Mouse (Mus musculus) adrenal gland, postnatal 14 days (tissue): ENCODE results near the gene Tomm20l. TPM values are rescaled to one million over a fixed set of nuclear protein-coding genes. Genes with fewer than 3 reads are reported as not detected.

Experiments
- DNase-seq: peaks from one replicate; pipeline ENCODE4 v3.0.0; 2021; ENCODE audit warnings: mixed read lengths
- total RNA-seq: library from RNA; stranded (reverse); gene quantifications from 2 replicates; pipeline ENCODE4 v1.2.3, GENCODE M21; 2021

Tomm20l gene
- total RNA-seq, 1 experiment from 2014 or later, result 6.9 TPM

- DNase-seq, result no peak
These were observed 38.9 kb downstream of the Tomm20l start for GRCm38 (mm10) chr12:71150167-71150566.

GRCm38 (mm10) chr12:71154979-71155378 is 43.8 kb downstream of the Tomm20l start:
- no peak for DNase-seq

- no peak for DNase-seq
These were observed 46.7 kb downstream of the Tomm20l start for GRCm38 (mm10) chr12:71157974-71158373.

DNA sequence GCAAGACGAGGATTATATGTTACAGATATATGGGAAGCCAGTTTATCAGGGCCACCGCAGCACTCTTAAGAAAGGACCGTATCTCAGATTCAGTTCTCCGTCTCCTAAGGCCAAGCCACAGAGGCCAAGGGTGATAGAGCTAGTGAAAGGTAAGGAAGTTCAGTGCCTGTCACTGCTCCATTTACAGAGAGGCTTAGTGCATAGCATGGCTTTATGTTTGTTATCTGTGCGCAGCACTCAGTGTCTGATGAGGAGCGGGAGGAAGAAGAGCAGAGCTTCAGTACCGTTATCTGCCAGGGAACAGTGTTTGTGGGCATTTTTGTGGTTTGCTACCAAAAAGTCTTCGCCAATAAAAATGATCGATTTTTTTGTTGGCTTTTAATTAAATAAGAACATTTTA is 53.2 kb downstream of the Tomm20l start:
- DNase-seq, result no peak

DNA sequence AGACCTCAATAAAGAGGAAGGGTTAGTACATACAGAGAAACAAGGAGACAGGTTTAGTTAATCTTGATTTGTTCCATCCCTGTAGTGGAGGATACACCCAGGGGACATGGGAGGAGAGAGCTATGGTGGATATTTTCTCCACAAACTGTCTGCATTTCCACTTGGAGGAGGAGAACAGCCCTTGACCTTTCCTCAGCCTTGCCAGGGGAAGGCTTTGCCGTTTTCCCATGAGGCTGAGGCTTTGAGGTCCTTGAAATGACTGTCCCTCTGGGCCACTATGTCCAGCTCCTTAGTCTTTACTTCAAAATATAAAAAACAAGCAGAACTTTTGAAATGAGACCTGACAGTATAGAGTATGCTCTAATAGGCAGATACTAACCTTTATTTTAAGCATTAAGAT is 58.7 kb downstream of the Tomm20l start:
- DNase-seq, result peak; percentile 63

Other genes with a start within 250 kb of the Tomm20l start
- gene Actr10, start 173.6 kb upstream of the Tomm20l start, total RNA-seq, result 184 and 197 TPM in 2 replicates
- 336 and 360 TPM in 2 replicates for gene Psma3, start 136.8 kb upstream of the Tomm20l start, total RNA-seq
- gene Arid4a, start 95.4 kb upstream of the Tomm20l start, total RNA-seq, result 24.8 and 27.5 TPM in 2 replicates
- 68.7 and 72.3 TPM in 2 replicates for gene Timm9, start 25.3 kb downstream of the Tomm20l start, total RNA-seq
- gene 2700049A03Rik, start 25.4 kb downstream of the Tomm20l start, total RNA-seq, result 8.7 and 9.1 TPM in 2 replicates
- gene Dact1, start 198.5 kb downstream of the Tomm20l start, total RNA-seq, result 19.3 and 22.7 TPM in 2 replicates